Comparison of ENCODE assay signal across 9 mouse cellular contexts in genomic region chr2:65342057-65342456, GRCm38 (mm10). TPM values are rescaled to one million over a fixed set of nuclear protein-coding genes. Genes with fewer than 3 reads are reported as not detected.
DNase-seq lines count a peak whose midpoint lies in the region.
"Had no signal": no experiment of that assay in that cellular context is flagged by ENCODE, and none has a peak within 500 bp of the region (broad histone marks: within the 10 kb centered on the region; RNA-seq: fewer than 3 reads in every experiment).

No protein-coding gene starts in this region.

- DNase-seq in adrenal gland, adult 8-10 months, result peak; percentile 23
- no peak for DNase-seq in adrenal gland, postnatal 25 days
- DNase-seq in urinary bladder, adult 18-20 months (ENCODE audit: low spot score in 2 of 2), result peak; percentile 11 to 35
- no peak for DNase-seq in urinary bladder, adult 2 months (ENCODE audit: low spot score)
- peak; percentile 38 for DNase-seq in lung, postnatal 36 days
- DNase-seq in thymus, postnatal 36 days, result peak; percentile 54 to 77
- DNase-seq in layer of hippocampus, postnatal 10 days (ENCODE audit: low spot score in 2 of 2), result no peak
- no peak for DNase-seq in cerebellum, adult 11 months

RNA-seq across cellular contexts. Expression of gene Slc38a11, which starts 21.8 kb away (rescaled TPM):
- total RNA-seq in adrenal gland, adult 8-10 months (2022), result 10 to 100 TPM; 20.1 to 43.2 (median 28.4) TPM
- total RNA-seq in adrenal gland, postnatal 25 days (2021), result 16.8 and 23.1 TPM in 2 replicates
- 1.9 and 2.9 TPM in 2 replicates for polyA plus RNA-seq in urinary bladder, adult 2 months (2012; rRNA removed)
- 1 to 10 TPM; 2.6 to 3.5 TPM for total RNA-seq in layer of hippocampus, postnatal 10 days (2021)
- polyA plus RNA-seq: liver, adult 2 months had no signal

Comparison
In these comparisons a context has a peak if more than half of its experiments do, and no peak if none do; other contexts are left out.
1. DNase-seq: peak in adrenal gland, adult 8-10 months (single experiment), urinary bladder, adult 18-20 months (2 of 2), lung, postnatal 36 days (single experiment) and thymus, postnatal 36 days (2 of 2); none in adrenal gland, postnatal 25 days (single experiment), urinary bladder, adult 2 months (single experiment), layer of hippocampus, postnatal 10 days (0 of 2) and cerebellum, adult 11 months (single experiment).